Mouse (Mus musculus): ENCODE data around the gene St8sia6.
"Not testable (repeated sequence)": the region's sequence is repeated elsewhere in the genome, so short reads cannot be mapped to it uniquely, and the experiment has no call there.

DNA sequence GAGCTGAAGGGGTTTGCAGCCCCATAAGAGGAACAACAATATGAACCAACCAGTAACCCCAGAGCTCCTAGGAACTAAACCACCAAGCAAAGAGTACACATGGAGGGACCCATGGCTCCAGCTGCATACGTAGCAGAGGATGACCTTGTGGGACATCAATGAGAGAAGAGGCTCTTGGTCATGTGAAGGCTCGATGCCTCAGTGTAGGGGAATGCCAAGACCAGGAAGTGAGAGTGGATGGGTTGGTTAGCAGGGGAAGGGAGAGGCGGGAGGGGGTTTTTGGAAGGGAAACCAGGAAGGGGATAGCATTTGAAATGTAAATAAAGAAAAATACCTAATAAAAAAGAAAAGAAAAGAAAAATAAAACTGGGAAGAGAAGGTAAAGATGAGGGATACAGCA is 7.9 kb downstream of the St8sia6 start:
- TF ChIP-seq CTCF (IDR thresholded peaks at IDR 0.05; ENCODE audit: borderline replicate concordance, control insufficient read depth, extremely low read depth, insufficient read depth, low read length, poor library complexity); POLR2A (IDR thresholded peaks at IDR 0.05; ENCODE audit: control insufficient read depth, extremely low read depth, insufficient read depth, low read length, poor library complexity): not testable (repeated sequence)
